Mouse (Mus musculus) kidney, postnatal 14 days (tissue): Measurements from ENCODE around the gene Ndufaf1.

Source experiments
- DNase-seq: peaks from one replicate; pipeline ENCODE4 v3.0.0; 2022; ENCODE audit warnings: mixed read lengths

Ndufaf1 gene

DNA sequence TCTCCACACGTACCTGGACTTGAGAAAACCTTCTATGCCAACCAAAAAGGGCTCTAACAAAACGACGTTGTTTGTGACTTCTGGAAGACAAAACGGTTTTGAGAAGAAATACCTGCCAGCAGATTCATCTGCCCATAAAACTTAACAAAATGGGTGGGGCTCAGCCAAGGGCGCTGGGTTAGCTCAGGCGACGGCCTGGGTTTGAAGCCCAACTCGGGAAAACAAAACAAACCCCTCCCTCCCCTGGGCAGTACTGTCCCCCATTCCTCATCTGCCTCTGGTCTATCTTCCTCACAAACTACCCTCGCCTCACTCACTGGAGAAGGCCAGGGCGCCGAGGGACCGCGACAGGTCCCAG, 44.8 kb downstream of the Ndufaf1 start:
- no peak for DNase-seq

DNA sequence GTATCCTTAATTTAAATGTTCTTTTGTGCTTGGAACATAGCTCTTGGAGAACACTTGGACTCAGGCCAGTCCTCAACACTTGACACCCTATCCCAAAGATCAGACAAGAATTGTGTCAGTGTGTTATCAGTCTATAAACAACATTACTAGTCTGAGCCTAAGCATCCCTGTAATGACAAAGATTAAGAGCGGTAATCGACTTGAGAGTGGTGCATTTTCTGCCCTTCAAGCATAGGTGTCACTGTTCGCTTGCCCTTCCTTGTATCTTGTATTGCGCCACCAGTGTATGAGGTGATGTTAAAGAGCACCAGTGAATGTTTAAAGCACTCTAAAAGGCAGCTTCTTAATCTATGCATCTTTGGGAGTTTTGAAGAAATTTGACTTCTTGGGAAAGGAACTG, 55.6 kb downstream of the Ndufaf1 start:
- no peak for DNase-seq
